Mouse (Mus musculus) heart, embryonic 13.5 days (tissue): Measurements from ENCODE around the gene Lor. TPM values are rescaled to one million over a fixed set of nuclear protein-coding genes. Genes with fewer than 3 reads are reported as not detected.

ENCODE experiments used
- ATAC-seq: fragments of 200-750 bp; cut with Nextera tagmentation; 2 replicates; pipeline ENCODE4 v1.8.0; 2017; ENCODE audit warnings: moderate TSS enrichment; ENCODE audit not compliant: insufficient number of reproducible peaks, low FRiP score, low TSS enrichment; ENCODE audit errors: extremely low read depth
- H3K27ac ChIP-seq: fragments of 300-500 bp; sonication (generic); replicated peaks from 2 replicates; pipeline ENCODE4 v1.5.1; 2015; ENCODE audit warnings: moderate library complexity, mild to moderate bottlenecking, inconsistent platforms
- H3K27me3 ChIP-seq: fragments of 300-500 bp; sonication (generic); replicated peaks from 2 replicates; pipeline ENCODE4 v1.6.1; 2015; ENCODE audit warnings: mild to moderate bottlenecking, inconsistent platforms
- H3K36me3 ChIP-seq: fragments of 300-500 bp; sonication (generic); 2 replicates; pipeline ENCODE4 v1.6.1; 2015; ENCODE audit warnings: mild to moderate bottlenecking, inconsistent platforms
- H3K4me1 ChIP-seq: fragments of 300-500 bp; sonication (generic); 2 replicates; pipeline ENCODE4 v1.6.1; 2015; ENCODE audit warnings: inconsistent platforms
- H3K4me2 ChIP-seq: fragments of 300-500 bp; sonication (generic); 2 replicates; pipeline ENCODE4 v1.6.1; 2015; ENCODE audit warnings: inconsistent platforms, mild to moderate bottlenecking, moderate library complexity
- H3K4me3 ChIP-seq: fragments of 300-500 bp; sonication (generic); 2 replicates; pipeline ENCODE4 v1.5.1; 2015; ENCODE audit warnings: moderate library complexity, mild to moderate bottlenecking, inconsistent platforms
- H3K9ac ChIP-seq: fragments of 300-500 bp; sonication (generic); 2 replicates; pipeline ENCODE4 v1.6.1; 2015; ENCODE audit warnings: inconsistent platforms, mild to moderate bottlenecking, moderate library complexity
- H3K9me3 ChIP-seq: fragments of 300-500 bp; sonication (generic); 2 replicates; pipeline ENCODE4 v1.6.1; 2016; ENCODE audit warnings: inconsistent platforms
- WGBS: fragments of 180-500 bp; shearing (Covaris S2); methylation state at CpG from one replicate; pipeline ENCODE4 v1.1.7; 2015; ENCODE audit warnings: mixed read lengths; 5-methylcytosine and 5-hydroxymethylcytosine counted together
- polyA plus RNA-seq: library from polyadenylated mRNA; unstranded; fragments of >200 nt; fragmentation: Nextera tagmentation; extraction: Ambion mirVana; gene quantifications from 2 replicates; pipeline ENCODE4 v1.2.1, GENCODE M21; 2015

Gene Lor
- polyA plus RNA-seq = 0.34 and 0.52 TPM in 2 replicates

- Histone ChIP-seq H3K36me3 (no peaks in the 10 kb centered on the region), H3K27ac (no peak within 1 kb of the TSS), H3K4me2 (peak within 1 kb of the TSS; percentile 97), H3K4me1 (peaks cover 4% of the 10 kb centered on the region), H3K27me3 (peaks cover 52% of the 10 kb centered on the region), H3K9me3 (no peaks in the 10 kb centered on the region), H3K4me3 (peak within 1 kb of the TSS; percentile 84), H3K9ac (no peak within 1 kb of the TSS)
- 78% methylated on average over 2 of the region's 2 CpGs for WGBS
- no peak for ATAC-seq
Observed at GRCm38 (mm10) chr3:92083042-92083441, at the start of gene Lor. Lor (minus strand) TSS chr3:92083142.

GRCm38 (mm10) chr3:92123847-92124246 lies 40.9 kb upstream of the Lor start, which contains the start of gene Prr9:
Prr9 (minus strand) TSS chr3:92123947.
- ATAC-seq = no peak
- Histone ChIP-seq H3K4me3 (no peak within 1 kb of the TSS), H3K9me3 (no peaks in the 10 kb centered on the region), H3K36me3 (no peaks in the 10 kb centered on the region), H3K27ac (no peak within 1 kb of the TSS), H3K27me3 (no peaks in the 10 kb centered on the region), H3K9ac (no peak within 1 kb of the TSS), H3K4me1 (no peaks in the 10 kb centered on the region), H3K4me2 (no peak within 1 kb of the TSS)
- 71% methylated on average over 5 of the region's 5 CpGs for WGBS

GRCm38 (mm10) chr3:92120902-92121301 lies 38.0 kb upstream of the Lor start:
- H3K9ac ChIP-seq = no peak overlapping the region
- H3K4me1 ChIP-seq = no peaks in the 10 kb centered on the region
- no peak overlapping the region for H3K4me3 ChIP-seq
- H3K4me2 ChIP-seq = no peak overlapping the region
- H3K36me3 ChIP-seq = no peaks in the 10 kb centered on the region
- H3K27me3 ChIP-seq = no peaks in the 10 kb centered on the region
- no peak overlapping the region for H3K27ac ChIP-seq
- H3K9me3 ChIP-seq = no peaks in the 10 kb centered on the region
- 68% methylated on average over 3 of the region's 3 CpGs for WGBS
- ATAC-seq = no peak

- no peaks in the 10 kb centered on the region for H3K36me3 ChIP-seq
- no peak overlapping the region for H3K4me2 ChIP-seq
- no peak overlapping the region for H3K27ac ChIP-seq
- 27% methylated on average over 3 of the region's 3 CpGs for WGBS
- ATAC-seq = no peak
- no peak overlapping the region for H3K4me3 ChIP-seq
- no peaks in the 10 kb centered on the region for H3K4me1 ChIP-seq
- no peaks in the 10 kb centered on the region for H3K9me3 ChIP-seq
- H3K9ac ChIP-seq = no peak overlapping the region
- no peaks in the 10 kb centered on the region for H3K27me3 ChIP-seq
Observed at GRCm38 (mm10) chr3:92117930-92118329, 35.0 kb upstream of the Lor start.

- Histone ChIP-seq H3K27ac (no peak overlapping the region), H3K27me3 (no peaks in the 10 kb centered on the region), H3K36me3 (no peaks in the 10 kb centered on the region), H3K9ac (no peak overlapping the region), H3K4me3 (no peak overlapping the region), H3K9me3 (no peaks in the 10 kb centered on the region), H3K4me1 (peaks cover 3% of the 10 kb centered on the region; the same call in 1 of the 2 replicates), H3K4me2 (no peak overlapping the region)
- no peak for ATAC-seq
Observed at GRCm38 (mm10) chr3:92111526-92111925, 28.6 kb upstream of the Lor start.

- Histone ChIP-seq H3K36me3 (no peaks in the 10 kb centered on the region), H3K27me3 (no peaks in the 10 kb centered on the region), H3K9me3 (no peaks in the 10 kb centered on the region), H3K4me2 (no peak overlapping the region), H3K4me1 (peaks cover 3% of the 10 kb centered on the region; the same call in 1 of the 2 replicates), H3K27ac (no peak overlapping the region), H3K4me3 (no peak overlapping the region), H3K9ac (no peak overlapping the region)
- no peak for ATAC-seq
Observed at GRCm38 (mm10) chr3:92110790-92111189, 27.8 kb upstream of the Lor start.

- no peak overlapping the region for H3K9ac ChIP-seq
- H3K27ac ChIP-seq = no peak overlapping the region
- no peaks in the 10 kb centered on the region for H3K36me3 ChIP-seq
- WGBS = 5% methylated on average over 6 of the region's 6 CpGs
- no peaks in the 10 kb centered on the region for H3K9me3 ChIP-seq
- H3K4me2 ChIP-seq = no peak overlapping the region
- no peak for ATAC-seq
- no peaks in the 10 kb centered on the region for H3K27me3 ChIP-seq
- no peak overlapping the region for H3K4me3 ChIP-seq
- H3K4me1 ChIP-seq = peaks cover 3% of the 10 kb centered on the region; the same call in 1 of the 2 replicates
Observed at GRCm38 (mm10) chr3:92106582-92106981, 23.6 kb upstream of the Lor start.

- H3K9me3 ChIP-seq = no peaks in the 10 kb centered on the region
- peaks cover 4% of the 10 kb centered on the region for H3K4me1 ChIP-seq
- peaks cover 52% of the 10 kb centered on the region for H3K27me3 ChIP-seq
- peak overlapping the region; percentile 82 for H3K9ac ChIP-seq
- peak overlapping the region; percentile 97 for H3K4me2 ChIP-seq
- peak overlapping the region; percentile 45 for H3K27ac ChIP-seq
- no peaks in the 10 kb centered on the region for H3K36me3 ChIP-seq
- ATAC-seq = peak; percentile 40; the same call in 1 of the 2 replicates
- H3K4me3 ChIP-seq = peak overlapping the region; percentile 84
- WGBS = under 1% methylated on average over 47 of the region's 76 CpGs
Observed at GRCm38 (mm10) chr3:92081285-92081931, 1.5 kb downstream of the Lor start.

GRCm38 (mm10) chr3:92080462-92081284 lies 2.3 kb downstream of the Lor start:
- peaks cover 52% of the 10 kb centered on the region for H3K27me3 ChIP-seq
- no peaks in the 10 kb centered on the region for H3K36me3 ChIP-seq
- peak; percentile 20 for ATAC-seq
- H3K9me3 ChIP-seq = no peaks in the 10 kb centered on the region
- H3K4me3 ChIP-seq = peak overlapping the region; percentile 84
- H3K9ac ChIP-seq = peak overlapping the region; percentile 82
- WGBS = under 1% methylated on average over 75 of the region's 82 CpGs
- H3K4me2 ChIP-seq = peak overlapping the region; percentile 97
- H3K27ac ChIP-seq = peak overlapping the region; percentile 45
- peaks cover 4% of the 10 kb centered on the region for H3K4me1 ChIP-seq

GRCm38 (mm10) chr3:92050382-92051054 lies 32.4 kb downstream of the Lor start:
- H3K9ac ChIP-seq = no peak overlapping the region
- ATAC-seq = no peak
- H3K27ac ChIP-seq = no peak overlapping the region
- WGBS = 41% methylated on average over 6 of the region's 6 CpGs
- no peak overlapping the region for H3K4me3 ChIP-seq
- H3K9me3 ChIP-seq = no peaks in the 10 kb centered on the region
- H3K4me2 ChIP-seq = no peak overlapping the region
- H3K36me3 ChIP-seq = no peaks in the 10 kb centered on the region
- H3K4me1 ChIP-seq = no peaks in the 10 kb centered on the region
- no peaks in the 10 kb centered on the region for H3K27me3 ChIP-seq

GRCm38 (mm10) chr3:92033892-92034291 lies 49.0 kb downstream of the Lor start:
- ATAC-seq = no peak
- Histone ChIP-seq H3K9me3 (no peaks in the 10 kb centered on the region), H3K4me1 (no peaks in the 10 kb centered on the region), H3K27me3 (no peaks in the 10 kb centered on the region), H3K36me3 (no peaks in the 10 kb centered on the region), H3K27ac (no peak overlapping the region), H3K4me2 (no peak overlapping the region), H3K9ac (no peak overlapping the region), H3K4me3 (no peak overlapping the region)
- WGBS = 33% methylated on average over 1 of the region's 1 CpGs
